Mouse (Mus musculus) layer of hippocampus, adult 6 months (tissue): ENCODE results near the gene 1700016K19Rik. TPM values are rescaled to one million over a fixed set of nuclear protein-coding genes. Genes with fewer than 3 reads are reported as not detected.

Experiments
- long read RNA-seq, 2 experiments: library from polyadenylated mRNA; unstranded; transcript quantifications; one replicate each; pipeline ENCODE4 v2.0.0; 2019 to 2020
- polyA plus RNA-seq: library from polyadenylated mRNA; unstranded; fragments of <200 nt; fragmentation: Nextera tagmentation; gene quantifications from 2 replicates; pipeline ENCODE4 v1.2.3, GENCODE M21; 2021

1700016K19Rik gene
- polyA plus RNA-seq = 2.9 and 6.3 TPM in 2 replicates
- long read RNA-seq, experiment 1 = 0 reads
- long read RNA-seq, experiment 2, partial matches to known transcripts = 0 of 1 reads
- long read RNA-seq, experiment 2, other reads (novel, unspliced or antisense) = 0 of 1 reads

DNA sequence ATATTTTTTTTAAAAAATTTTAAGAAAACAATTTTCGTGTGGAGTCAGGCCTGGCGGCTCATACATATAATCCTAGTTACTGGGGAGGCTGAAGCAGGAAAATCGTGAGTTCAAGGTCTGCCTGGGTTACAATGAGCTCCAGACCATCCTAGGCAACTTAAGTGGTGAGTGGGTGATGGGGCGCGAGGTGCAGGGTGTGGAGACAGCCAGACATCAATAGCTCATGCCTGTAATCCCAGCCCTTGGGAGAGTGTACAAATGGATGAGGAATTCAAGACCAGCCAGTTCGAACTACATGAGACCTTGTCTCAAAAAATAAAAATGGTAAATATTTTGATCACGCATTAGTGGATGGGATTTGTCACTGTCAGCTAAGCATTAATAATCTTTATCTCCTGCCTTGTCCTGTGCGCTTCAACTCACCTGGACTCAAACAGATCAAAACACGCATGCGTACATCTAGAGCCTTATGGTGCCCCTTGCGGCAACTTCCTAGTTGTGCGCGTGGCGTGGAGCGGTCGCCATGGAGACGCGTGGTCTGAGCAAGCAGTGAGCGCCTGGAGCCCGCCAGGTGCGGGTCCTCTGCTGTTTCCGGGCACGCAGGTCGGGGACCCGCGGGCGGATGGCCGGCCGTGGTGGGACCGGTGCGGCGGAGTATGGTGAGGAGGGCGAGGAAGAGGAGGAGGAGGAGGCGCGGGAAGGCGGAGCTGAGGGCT lies at the start of gene 1700016K19Rik:
1700016K19Rik (plus strand) TSS at position 473 of the 716 bp plus-strand sequence.

DNA sequence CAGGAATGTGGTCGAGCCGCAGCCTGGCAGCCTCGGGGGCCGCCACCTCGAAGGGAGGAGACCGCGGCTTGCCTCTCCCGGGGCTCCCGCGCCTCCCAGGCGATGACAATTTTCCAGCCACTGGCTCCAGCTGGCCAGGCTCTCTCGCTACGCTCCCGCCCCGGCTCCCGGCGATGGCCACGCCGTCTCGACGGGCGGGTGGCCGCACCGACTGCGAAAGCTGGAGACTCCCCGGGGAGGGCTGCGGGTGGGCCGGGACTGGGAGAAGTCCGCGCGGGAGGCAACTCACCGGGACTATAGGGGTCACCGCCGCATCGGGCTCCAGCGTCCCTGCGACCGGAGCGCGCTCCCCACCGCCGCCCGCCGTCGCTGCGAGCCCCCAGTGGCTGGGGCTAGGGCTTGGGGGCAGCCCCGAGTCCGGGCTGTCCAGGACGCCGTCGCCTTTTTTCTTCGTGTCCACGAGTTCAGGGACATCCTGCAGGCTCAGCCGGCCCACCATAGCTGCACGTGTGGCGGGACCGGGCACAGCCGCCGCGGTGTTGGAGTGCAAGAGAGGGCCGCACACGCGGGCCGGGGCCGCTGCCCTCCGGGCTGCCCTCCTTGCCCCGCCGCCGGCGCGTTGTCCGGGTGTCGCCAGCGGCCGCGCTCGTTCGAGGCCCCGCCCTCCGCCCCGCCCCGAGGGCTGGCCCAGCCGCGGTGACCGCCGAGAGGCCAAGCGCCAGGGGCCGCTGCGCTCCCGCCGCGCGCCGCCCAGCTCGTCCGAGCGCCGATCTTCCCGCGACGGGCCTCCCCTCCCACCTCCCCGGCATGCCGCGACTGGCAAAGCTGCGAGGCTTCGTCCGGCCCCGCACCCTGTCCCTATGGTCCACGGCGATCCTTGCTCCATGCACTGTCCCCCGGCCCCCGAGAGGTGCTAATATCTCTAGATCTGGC lies 27.7 kb downstream of the 1700016K19Rik start, which contains the start of gene Rflnb:
Rflnb (minus strand) TSS at position 644 of the 933 bp plus-strand sequence.

Other genes with a start within 250 kb of the 1700016K19Rik start
- gene Doc2b, start 203.9 kb upstream of the 1700016K19Rik start, polyA plus RNA-seq = 4.9 and 5.2 TPM in 2 replicates
- 1.6 and 1.9 TPM in 2 replicates for gene Rph3al, start 61.5 kb upstream of the 1700016K19Rik start, polyA plus RNA-seq
- 5.3 and 5.8 TPM in 2 replicates for gene Rflnb, start 27.9 kb downstream of the 1700016K19Rik start, polyA plus RNA-seq
- gene Vps53, start 179.7 kb downstream of the 1700016K19Rik start, polyA plus RNA-seq = 63.9 and 65.8 TPM in 2 replicates
- gene Fam57a, start 179.8 kb downstream of the 1700016K19Rik start, polyA plus RNA-seq = 14.4 and 16.0 TPM in 2 replicates
- gene Dbil5, start 217.7 kb downstream of the 1700016K19Rik start, polyA plus RNA-seq = 1.7 TPM in 2 replicates
- 7.8 and 8.7 TPM in 2 replicates for gene Gemin4, start 217.8 kb downstream of the 1700016K19Rik start, polyA plus RNA-seq
- 22.5 and 22.8 TPM in 2 replicates for gene Mrm3, start 243.8 kb downstream of the 1700016K19Rik start, polyA plus RNA-seq
- gene Glod4, start 243.8 kb downstream of the 1700016K19Rik start, polyA plus RNA-seq = 106 and 116 TPM in 2 replicates